Mouse (Mus musculus): ENCODE data around the gene Pls3.

Gene Pls3
- long read RNA-seq, experiment 1, transcript Pls3-204 (16 exons, 3,149 nt): major isoform, 40 of 53 reads
- long read RNA-seq, experiment 1, partial matches to known transcripts: 4 of 53 reads
- long read RNA-seq, experiment 1, other reads (novel, unspliced or antisense): 4 of 53 reads
- long read RNA-seq, experiment 2, transcript Pls3-204 (16 exons, 3,149 nt): major isoform, 44 of 60 reads
- long read RNA-seq, experiment 2, partial matches to known transcripts: 6 of 60 reads
- long read RNA-seq, experiment 2, other reads (novel, unspliced or antisense): 4 of 60 reads

DNA sequence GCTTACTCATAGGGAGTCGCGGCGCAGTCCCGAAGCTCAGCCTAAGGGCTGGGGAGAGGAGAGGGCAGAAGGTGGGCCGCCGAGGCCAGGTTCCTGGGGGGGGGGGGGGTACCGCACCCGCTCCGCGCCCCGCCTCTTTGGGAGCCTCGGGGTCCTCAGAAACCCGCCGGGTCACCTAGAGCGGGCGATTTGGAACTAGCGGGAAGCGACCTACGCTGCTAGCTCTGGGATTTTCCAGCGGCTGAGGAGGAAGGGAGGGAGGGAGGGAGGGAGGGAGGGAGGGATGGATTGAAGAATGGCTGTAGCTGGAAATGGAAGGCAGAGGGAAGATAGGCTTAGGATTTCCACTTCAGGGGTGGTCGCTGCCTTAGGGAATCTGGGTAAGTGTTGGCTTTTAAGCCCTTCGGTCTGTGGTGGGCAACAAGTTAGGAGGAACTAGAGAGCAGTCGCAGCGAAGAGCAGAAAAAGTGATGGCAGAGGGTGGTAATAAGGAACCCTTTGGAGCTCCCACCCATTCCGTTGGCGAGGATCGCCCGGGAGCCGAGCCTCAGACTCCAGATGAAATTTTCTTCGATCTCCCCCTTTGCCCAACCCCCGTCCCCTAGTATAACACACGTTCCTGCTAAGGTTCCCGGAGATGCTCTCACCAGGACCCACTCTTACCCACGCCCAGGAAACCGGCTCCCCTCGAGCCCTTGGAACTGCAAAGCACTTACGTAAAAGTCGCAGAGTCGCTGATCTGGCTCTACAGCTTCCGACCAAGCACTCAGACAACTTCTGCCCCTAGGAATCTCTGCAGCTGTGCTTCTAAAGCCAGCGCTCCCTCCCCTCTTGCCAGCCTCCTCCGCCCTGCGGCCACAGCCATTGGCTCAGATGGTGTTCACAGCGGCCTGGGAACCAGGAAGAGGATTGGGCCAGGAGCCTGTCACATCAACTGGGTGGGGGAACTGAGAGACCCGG is at the start of gene Pls3:
TSS of gene Pls3 (minus strand) at position 851 of the 960 bp plus-strand sequence.
- intact Hi-C loops (cut with DNase I): loop anchor here (10.0 kb wide), 1 partner anchor 60 kb away; no protein-coding TSS in a partner anchor

DNA sequence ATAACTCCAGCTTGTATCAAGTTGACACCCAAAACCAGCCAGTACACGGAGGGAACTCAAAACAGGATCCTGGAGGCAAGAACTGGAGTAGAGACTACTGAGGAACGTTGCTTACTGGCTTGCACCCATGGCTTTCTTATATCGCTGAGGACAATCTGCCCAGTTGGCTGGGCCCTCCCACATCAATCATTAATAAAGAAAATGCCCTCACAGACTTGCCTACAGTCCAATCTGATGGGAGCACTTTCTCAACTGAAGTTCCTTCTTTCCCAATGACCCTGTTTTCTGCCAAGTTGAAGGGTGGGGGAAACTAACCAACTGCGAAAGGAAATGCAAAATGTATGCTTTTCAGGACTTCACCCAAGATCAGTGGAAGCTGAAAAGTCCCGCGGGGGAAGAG is 20.7 kb upstream of the Pls3 start:
- intact Hi-C loops (cut with DNase I): no loop called here

DNA sequence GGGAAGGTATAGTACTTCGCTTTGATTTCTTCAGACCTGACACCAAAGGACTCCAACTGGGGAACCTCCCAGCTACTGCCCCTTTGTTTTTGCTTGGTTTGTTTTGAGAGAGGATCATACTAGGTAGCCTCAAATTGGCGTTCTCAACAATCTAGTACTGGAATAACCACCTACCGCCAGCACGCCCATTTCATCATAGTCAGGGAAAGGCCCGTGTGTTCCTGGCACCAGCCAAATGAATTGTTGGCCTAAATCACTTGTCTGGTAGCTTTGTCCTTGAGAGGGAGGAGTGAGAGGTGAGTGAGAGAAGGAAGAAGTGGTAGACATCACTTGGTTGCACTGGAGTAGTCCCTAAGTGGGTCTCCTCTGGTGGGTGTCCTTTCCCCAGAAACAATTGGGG is 584 bp upstream of the Pls3 start:
- intact Hi-C loops (cut with DNase I): loop anchor here (10.0 kb wide), 1 partner anchor 61 kb away; no protein-coding TSS in a partner anchor

DNA sequence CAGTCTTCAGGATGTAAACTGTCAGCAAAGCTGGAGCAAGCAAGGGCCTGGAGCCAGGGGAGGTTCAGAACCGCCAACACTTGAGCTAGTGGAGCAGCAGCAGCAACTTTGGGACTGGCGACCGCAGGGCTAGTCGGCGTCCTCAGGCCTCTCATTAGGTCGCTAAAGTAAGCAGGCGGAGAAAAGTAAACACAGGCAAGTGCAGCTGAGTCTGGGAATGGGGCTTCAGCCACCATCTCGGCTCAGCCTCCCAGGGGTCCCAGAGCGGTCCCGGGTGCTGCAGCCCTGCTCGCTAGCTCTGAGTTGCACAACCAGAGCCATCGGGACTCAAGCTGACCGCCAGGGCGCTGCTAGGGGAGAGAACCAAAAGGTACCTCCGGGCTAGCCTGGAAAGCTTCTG is 1.2 kb downstream of the Pls3 start:
- intact Hi-C loops (cut with DNase I): loop anchor here (10.0 kb wide), 1 partner anchor 59 kb away; no protein-coding TSS in a partner anchor

DNA sequence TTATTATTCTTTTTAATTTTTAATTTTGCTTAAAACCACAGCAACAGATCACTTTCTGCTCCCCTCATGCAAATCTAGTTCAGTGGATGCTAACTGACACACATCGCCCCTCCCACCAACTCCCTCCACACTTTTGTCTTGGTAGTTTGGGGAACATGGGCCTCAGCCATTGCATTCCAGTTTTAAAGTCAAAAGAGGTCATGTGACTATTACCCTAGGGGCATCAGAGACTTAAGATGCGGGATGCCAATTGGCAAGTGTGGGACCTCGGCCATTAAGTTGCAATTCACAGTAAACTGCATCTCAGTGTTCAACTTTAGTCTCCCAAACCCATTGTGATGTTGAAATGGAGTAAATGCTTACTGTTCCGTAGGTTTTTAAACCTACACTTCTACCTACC is 1.7 kb downstream of the Pls3 start:
- intact Hi-C loops (cut with DNase I): loop anchor here (10.0 kb wide), 1 partner anchor 58 kb away; no protein-coding TSS in a partner anchor

DNA sequence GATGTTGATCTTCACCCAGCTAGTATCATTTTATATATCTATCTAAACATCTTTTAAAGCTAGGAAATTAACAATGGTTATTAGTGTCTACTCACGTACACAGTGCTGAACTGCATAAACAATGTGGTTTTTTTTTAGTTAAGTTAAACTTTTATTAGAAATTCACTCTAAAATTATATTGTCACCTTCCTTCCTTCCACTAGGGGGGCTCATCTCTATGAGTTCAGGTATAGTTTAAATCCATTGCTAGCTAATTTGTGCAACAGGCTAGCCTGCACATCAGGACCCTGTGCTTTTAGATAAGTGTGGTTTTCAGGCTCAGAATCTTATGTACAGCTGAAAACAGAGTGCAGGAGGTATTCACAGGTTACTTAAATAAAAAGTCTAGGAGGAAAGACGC is 3.1 kb downstream of the Pls3 start:
- intact Hi-C loops (cut with DNase I): loop anchor here (10.0 kb wide), 1 partner anchor 57 kb away; no protein-coding TSS in a partner anchor

DNA sequence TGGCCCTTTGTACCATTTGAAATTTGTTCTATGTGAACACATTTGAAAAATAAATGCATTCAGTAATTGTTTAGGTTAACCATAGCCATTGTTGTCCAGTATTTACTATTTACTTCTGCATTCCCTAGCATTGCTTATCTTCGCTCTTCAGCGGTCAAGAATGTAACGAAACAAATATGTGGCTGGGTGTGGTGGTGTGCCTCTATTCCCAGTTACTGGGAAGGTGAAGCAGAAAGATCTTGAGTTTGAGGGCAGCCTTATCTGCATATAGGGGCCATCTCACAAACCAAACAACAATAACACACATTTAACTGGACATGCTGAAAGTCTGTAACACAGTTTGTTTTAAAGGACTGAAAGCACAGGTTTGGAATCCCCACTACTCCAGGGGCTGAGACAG is 13.3 kb downstream of the Pls3 start:
- intact Hi-C loops (cut with DNase I): no loop called here

DNA sequence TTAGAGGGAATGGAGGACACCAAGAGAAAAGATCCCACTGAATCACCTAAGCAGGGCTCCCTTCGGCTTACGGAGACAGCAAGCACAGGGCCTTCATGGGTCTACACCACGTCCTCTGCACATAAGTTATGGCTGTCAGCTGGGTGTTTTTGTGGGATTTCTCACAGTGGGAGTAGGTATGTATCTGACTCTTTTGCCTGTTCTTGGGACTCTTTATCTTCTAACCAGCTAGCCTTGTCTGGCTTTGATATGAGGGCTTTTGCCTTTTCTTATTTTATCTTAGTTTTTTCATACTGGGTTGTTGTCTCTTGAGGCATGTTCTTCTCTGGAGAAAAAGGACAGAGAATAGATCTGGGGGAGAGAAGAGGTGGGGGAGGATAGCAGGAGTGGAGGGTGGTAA is 20.7 kb downstream of the Pls3 start:
- intact Hi-C loops (cut with DNase I): no loop called here

DNA sequence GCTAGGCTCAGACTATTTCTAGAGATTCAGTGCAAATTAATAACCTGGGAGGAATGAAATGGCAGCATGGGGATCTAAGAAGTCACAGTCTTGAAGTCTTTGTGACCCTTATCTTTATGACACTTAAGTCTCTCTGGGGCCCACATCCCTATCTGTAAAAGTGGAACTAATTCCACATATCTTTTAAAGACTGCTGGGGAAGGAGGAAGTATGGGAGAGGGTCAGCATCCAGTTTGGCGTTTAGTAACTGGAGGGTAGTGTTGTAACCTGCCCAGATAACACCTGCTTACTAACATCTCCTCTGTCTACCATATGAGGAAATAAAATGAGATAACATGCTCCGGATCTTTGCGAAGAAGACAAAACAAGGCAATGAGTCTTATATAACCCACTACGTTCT is 30.7 kb downstream of the Pls3 start:
- intact Hi-C loops (cut with DNase I): no loop called here

DNA sequence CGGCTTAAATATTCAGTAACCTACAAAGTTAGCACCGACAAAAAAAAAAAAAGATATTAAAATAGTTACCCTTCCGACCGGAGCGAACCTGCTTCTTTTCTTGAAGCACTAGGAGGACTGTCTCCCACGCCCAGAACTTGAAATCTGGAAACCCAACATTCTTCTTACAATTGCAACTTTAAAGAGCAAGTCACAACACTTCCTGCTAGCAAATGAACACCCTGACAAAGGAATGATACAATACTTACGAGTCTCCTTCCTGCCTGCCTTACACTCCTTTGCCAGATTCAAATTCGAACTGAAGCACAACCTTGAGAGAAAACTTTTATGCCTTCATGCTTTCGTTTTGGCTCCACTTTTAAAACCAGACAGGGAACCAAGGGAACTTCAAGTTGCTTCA is 32.1 kb downstream of the Pls3 start:
- intact Hi-C loops (cut with DNase I): no loop called here

DNA sequence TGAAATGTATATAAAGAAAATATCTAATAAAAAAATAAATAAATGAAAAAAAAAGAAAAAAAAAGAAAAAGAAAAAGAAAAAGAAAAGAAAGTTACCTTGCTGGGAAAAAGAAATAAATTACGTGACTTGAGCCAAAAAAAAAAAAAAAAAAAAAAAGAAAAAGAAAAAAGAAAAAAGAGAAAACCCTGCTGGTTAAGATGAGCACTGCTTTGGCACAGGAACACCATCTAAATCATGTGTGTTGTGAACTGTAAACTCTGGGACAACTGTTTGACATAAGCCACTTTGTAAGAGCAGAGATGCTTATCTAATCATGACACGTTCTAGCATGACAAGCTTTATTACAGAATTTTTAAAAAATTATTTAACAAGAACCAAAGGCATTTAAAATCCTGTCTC is 32.9 kb downstream of the Pls3 start:
- intact Hi-C loops (cut with DNase I): no loop called here

DNA sequence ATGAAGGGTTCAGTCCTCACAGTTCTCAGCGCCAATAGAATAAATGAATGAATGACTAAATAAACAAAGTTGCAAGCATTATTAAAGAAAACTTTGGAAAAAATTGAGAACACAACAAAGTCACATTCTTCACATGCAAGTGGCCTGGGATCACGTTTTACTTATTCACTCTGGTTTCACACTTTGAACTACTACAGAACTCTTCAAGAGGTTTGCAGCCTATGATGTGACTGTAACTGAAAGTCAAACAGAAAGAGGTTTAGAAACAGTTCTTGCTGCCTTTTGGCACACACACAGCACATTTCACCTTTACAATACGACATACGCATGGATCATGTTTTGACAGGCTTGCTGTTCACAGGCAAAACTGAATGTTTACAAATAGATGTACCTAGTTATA is 34.7 kb downstream of the Pls3 start:
- intact Hi-C loops (cut with DNase I): no loop called here

DNA sequence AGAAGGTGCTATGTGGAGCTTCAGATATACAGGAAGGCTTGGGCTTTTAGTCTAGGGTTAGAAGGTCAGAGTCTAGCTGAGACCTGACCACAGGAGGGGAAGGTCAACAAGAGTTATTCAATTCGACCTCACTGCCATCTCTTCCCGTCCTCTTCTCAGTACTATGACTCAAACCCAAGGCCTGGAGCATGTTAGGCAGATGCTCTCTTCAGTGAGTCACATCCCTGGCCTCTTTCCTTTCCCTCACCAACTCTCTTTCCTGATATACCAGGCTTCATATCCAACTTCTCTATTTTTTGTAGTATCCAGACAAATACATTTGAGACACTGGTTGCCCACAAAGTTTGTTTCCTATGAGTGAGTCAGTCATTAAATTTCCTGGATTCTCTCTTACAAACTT is 40.1 kb downstream of the Pls3 start:
- intact Hi-C loops (cut with DNase I): no loop called here

DNA sequence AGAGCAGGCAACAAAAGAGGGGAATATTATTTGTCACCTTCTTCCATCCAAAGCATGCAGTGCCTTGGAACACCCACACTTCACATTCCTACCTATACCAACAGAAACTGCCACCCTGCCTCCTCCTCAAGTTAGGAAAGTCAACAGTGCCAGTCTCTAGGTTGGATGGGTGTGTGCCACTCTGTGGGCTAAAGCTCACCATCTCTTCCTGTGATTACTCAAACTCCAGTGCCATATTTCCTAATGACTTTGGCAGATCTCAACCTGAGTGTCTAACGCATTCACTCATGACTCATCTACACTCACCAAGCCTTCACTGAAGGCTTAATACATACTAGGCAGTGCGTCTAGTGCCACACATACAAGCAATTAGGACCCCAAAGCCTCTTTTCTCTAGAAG is 40.7 kb downstream of the Pls3 start:
- intact Hi-C loops (cut with DNase I): no loop called here

DNA sequence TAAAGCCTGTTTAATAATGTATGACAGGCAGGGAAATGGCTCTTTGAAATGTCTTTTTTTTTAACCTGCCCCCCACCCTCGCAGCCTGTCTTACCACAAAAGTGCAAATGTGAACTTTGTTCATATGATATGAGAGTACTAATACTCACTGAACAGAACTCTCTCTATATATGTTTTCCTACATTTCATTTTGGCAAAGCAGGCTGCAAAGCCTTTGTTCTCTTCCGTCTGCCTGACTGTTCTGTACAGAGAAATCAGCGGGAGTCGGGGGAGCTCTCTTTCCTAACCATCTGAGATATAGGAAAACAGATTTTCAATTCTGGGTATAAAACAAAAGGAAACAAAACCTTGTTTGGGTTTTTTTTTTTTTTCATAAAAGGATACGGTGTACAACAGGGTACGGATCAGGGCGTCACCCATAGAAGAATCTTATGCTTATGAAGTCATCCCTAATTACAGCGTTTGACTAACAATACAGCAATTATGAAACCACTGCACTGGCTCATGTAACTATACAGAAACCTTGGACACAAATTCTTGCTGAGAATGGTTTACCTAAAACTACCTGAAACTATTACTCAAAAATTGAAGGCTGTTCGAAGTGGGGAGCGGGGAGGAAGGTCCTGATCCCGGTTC is 41.9 kb downstream of the Pls3 start:
- intact Hi-C loops (cut with DNase I): no loop called here

DNA sequence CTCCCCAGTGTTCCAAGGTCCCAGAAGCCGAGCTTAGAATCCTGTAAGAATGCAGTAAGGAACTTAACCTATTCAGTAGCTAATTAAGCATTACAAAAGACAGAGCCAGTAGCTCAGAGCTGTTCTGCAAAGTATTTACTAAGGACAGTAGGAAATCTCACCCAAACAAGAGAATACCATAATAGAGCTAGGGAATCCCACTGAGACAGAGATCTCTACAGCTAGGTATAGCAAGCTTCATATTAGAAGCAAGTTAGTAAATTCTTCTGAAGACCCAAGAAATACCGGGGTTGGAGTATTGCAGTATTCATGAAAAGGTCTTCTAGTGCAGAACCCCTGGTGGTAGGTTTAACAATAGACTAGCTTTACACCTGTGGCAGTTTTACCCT is 45.1 kb downstream of the Pls3 start:
- intact Hi-C loops (cut with DNase I): no loop called here

DNA sequence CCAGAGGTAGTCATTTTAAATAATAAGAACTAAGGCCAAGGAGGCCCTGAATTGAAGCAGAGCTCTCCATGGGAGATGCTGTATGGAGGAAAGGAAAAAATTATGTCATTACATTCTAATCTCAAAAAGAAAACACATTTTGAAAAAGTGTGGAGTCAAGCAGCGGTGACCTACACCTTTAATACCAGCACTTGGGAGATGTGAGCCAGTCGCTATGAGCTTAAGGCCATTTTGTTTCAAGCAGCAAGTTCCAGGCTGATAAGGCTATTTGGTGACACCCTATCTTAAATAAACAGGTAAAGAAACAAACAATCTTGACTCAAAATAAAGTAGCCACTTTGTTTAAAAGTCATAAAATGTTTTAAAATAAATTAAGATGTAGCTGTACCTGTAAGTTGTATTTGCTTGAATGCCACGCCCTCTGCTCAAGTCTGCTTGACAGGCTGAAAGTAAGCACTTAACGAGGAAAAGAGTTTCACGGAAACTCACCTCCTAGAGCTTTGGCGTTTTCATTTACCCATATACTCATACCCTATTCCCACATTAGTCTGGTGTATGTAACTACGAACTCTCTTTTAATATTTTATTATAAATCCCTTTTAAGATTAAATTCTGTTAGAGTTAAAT is 45.6 kb downstream of the Pls3 start:
- intact Hi-C loops (cut with DNase I): no loop called here

DNA sequence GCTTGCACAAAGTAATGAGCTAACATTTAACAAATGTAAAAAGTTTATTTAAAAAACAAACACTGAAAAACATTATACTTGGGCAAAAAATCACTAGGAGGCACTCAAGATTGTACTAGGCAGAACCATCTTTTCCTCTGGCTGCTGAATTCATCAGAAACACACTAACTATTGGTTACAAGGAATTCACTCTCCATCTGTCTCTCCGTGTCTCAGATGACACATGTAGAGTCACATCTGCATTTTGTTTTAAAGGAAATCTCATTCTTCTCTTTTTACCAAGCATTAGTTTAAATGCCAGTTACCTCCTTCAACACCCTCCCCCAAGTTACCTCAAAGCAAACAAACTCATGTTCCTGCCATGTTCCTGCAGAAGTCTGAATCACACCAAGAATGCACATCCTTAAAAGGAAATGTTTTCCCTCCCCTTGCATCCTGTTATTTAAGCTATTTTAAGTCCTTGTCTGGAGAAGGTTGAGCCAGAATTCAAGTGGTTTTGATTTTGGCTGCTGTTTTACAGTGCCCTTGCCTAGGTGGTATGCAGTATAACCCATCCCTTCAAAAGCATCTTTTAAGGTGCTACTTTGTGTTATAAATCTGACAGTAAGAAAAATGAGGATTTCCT is 56.2 kb downstream of the Pls3 start:
- intact Hi-C loops (cut with DNase I): loop anchor here (10.0 kb wide), 1 partner anchor 56 kb away; the partner anchor contains the start of gene Pls3

DNA sequence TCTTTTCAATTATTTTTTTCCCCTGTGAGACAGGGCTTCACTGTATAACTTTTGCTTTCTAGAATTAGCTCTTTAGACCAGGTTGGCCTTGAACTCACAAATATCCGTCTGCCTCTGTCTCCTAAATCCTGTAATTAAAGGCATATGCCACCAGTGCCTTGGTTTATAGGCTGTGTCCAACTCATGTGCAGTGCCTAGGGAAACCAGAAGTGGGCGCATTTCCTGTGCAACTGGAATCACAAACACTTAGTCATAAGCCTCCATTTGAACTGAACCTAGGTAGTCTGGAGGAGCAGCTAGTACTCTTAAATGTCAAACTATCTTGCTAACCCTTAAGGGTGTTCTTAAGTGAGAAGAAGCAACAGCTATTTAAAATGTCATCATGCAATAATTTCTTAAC is 60.0 kb downstream of the Pls3 start:
- intact Hi-C loops (cut with DNase I): loop anchor here (10.0 kb wide), 1 partner anchor 60 kb away; the partner anchor contains the start of gene Pls3

DNA sequence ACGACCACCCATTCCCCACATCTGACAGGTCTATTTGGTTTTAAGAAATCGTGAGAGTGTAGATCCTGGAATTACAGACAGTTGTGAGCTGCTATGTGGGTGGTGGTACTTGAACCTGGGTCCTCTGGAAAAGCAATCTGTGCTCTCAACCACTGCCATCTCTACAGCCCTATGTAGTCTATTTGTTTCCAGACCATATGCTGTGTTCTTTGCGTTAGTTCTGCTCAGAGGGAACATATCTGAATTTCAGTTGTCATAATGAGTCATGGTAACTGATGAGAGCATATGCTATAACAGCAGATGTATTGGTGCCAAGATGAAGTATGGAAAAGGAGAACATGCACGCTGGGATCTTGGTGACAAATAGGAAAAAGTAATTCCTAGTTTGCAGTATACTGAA is 60.9 kb downstream of the Pls3 start:
- intact Hi-C loops (cut with DNase I): loop anchor here (10.0 kb wide), 1 partner anchor 61 kb away; the partner anchor contains the start of gene Pls3

DNA sequence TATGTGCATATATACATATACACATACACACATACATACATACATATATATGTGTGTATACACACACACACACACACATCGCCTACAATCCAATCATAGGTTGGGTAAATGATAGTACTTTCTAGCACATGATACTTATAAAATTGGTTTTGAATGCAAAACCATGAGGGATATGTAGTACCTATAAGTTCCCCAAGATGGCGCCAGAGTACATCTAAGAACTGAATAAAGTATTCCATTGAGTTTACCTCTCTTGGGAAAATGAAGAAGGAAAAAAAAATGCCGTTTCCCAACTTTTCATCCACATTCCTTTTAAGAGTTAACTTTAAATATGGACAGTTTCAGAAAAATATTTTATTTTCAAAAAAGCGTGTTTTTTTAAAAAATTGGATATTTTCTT is 78.4 kb downstream of the Pls3 start:
- intact Hi-C loops (cut with DNase I): loop anchor here (5.0 kb wide), 1 partner anchor 406 kb away; no protein-coding TSS in a partner anchor
